Mouse (Mus musculus): ENCODE measurements around the gene Kcnip4. TPM values are rescaled to one million over a fixed set of nuclear protein-coding genes. Genes with fewer than 3 reads are reported as not detected.

Gene Kcnip4
- total RNA-seq, 1 experiment, result 0.09 TPM

DNA sequence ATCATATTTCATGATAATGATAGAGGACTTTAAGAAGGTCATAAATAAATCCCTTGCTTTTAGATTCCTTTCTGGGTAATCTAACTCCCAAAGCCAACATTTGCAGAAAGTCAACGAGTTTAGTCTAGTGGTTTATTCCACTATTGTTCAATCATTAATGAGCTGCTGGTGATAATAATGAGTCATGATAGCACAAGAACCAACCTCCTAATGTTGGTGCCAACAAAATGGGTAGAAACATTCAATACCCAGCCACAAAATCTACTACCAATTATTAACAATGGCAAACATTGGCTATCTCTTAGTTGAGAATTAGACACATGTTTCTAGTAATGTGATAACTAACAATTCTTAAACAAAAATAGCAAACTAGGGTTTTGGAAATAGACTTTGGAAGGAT, 180.1 kb downstream of the Kcnip4 start:
- Histone ChIP-seq H3K9me3 (ENCODE audit: control insufficient read depth, insufficient read depth, low read depth, low read length) (no peaks in the 10 kb centered on the region), H3K9ac (ENCODE audit: insufficient read depth, low read depth, low read length, poor library complexity, severe bottlenecking) (no peak overlapping the region), H3K36me3 (ENCODE audit: control insufficient read depth, insufficient read depth, low read length, poor library complexity, severe bottlenecking) (no peaks in the 10 kb centered on the region), H3K27ac (ENCODE audit: insufficient read depth, low read depth, low read length, poor library complexity, severe bottlenecking) (no peak overlapping the region), H3K4me3 (ENCODE audit: insufficient read depth in 1 of 2, low read depth in 1 of 2, low read length in 2 of 2, poor library complexity in 1 of 2, severe bottlenecking in 1 of 2) (no peak overlapping the region), H3K4me1 (ENCODE audit: control insufficient read depth in 2 of 2, insufficient read depth in 2 of 2, low read length in 2 of 2, poor library complexity in 1 of 2) (no peaks in the 10 kb centered on the region)
- no peak for DNase-seq (ENCODE audit: low read depth, low spot score)
- TF ChIP-seq MAFK (IDR thresholded peaks at IDR 0.05; ENCODE audit: insufficient read depth, low read depth, low read length), result no peak
- TF ChIP-seq CHD2 (IDR thresholded peaks at IDR 0.05; ENCODE audit: low read depth, low read length), result no peak
- no peak for TF ChIP-seq HCFC1 (IDR thresholded peaks at IDR 0.05; ENCODE audit: borderline replicate concordance, insufficient read depth, low read length)
- TF ChIP-seq ZC3H11A (IDR thresholded peaks at IDR 0.05; ENCODE audit: borderline replicate concordance, low read depth, low read length), result no peak
- TF ChIP-seq ZNF384 (IDR thresholded peaks at IDR 0.05; ENCODE audit: low read depth, low read length), result no peak
- in situ Hi-C loops (cut with MboI; ENCODE audit: low sequenced_read_pairs in 2 of 2, unreplicated experiment in 2 of 2), result no loop called here

DNA sequence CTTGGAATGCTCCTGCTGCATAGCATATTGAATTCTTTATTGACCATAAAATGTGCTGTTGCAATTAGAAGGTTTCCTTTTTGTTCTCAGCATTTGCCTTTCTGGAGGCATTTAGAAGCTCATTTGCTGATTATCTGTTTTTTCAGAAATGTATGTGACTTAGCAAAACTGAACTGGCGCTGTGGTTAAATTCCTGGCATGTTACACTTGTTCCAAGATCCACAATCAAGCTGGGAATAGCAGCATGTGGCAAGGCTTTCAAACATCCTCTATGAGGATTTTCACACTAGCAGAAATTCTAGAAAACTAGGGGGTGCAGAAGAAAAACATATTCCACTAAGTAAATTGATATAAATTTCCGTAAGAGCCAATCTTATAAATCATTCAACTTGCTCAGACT, 187.5 kb downstream of the Kcnip4 start:
- no peak overlapping the region for H3K9ac ChIP-seq (ENCODE audit: insufficient read depth, low read depth, low read length, poor library complexity, severe bottlenecking)
- no peaks in the 10 kb centered on the region for H3K9me3 ChIP-seq (ENCODE audit: control insufficient read depth, insufficient read depth, low read depth, low read length)
- DNase-seq (ENCODE audit: low read depth, low spot score), result no peak
- in situ Hi-C loops (cut with MboI; ENCODE audit: low sequenced_read_pairs in 2 of 2, unreplicated experiment in 2 of 2), result no loop called here
- H3K4me1 ChIP-seq (ENCODE audit: control insufficient read depth in 2 of 2, insufficient read depth in 2 of 2, low read length in 2 of 2, poor library complexity in 1 of 2), result no peaks in the 10 kb centered on the region
- H3K4me3 ChIP-seq (ENCODE audit: insufficient read depth in 1 of 2, low read depth in 1 of 2, low read length in 2 of 2, poor library complexity in 1 of 2, severe bottlenecking in 1 of 2), result no peak overlapping the region
- no peaks in the 10 kb centered on the region for H3K36me3 ChIP-seq (ENCODE audit: control insufficient read depth, insufficient read depth, low read length, poor library complexity, severe bottlenecking)
- H3K27ac ChIP-seq (ENCODE audit: insufficient read depth, low read depth, low read length, poor library complexity, severe bottlenecking), result no peak overlapping the region
- TF ChIP-seq CHD2 (IDR thresholded peaks at IDR 0.05; ENCODE audit: low read depth, low read length) (no peak), ZC3H11A (IDR thresholded peaks at IDR 0.05; ENCODE audit: borderline replicate concordance, low read depth, low read length) (no peak), ZNF384 (IDR thresholded peaks at IDR 0.05; ENCODE audit: low read depth, low read length) (no peak), HCFC1 (IDR thresholded peaks at IDR 0.05; ENCODE audit: borderline replicate concordance, insufficient read depth, low read length) (no peak), MAFK (IDR thresholded peaks at IDR 0.05; ENCODE audit: insufficient read depth, low read depth, low read length) (no peak)

DNA sequence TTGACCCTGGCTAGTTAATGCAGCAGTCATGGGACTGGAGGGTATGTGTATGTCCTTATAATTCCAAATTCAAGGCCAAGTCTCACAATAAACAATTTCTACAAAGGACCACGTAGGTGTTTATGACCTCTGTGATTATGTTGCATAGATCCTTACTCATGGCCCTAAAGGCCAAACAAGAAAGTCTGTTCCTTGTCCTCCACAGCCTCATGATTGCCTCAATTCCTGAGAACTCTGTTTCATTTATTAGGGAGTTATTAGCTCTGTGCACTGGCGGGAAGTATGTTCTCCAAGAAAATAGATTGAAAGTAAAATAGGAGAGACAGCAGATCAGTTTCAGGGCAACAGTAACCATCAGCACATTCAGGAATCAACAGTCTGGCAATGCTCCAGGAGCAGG, 191.6 kb downstream of the Kcnip4 start:
- no peak overlapping the region for H3K4me3 ChIP-seq (ENCODE audit: insufficient read depth in 1 of 2, low read depth in 1 of 2, low read length in 2 of 2, poor library complexity in 1 of 2, severe bottlenecking in 1 of 2)

DNA sequence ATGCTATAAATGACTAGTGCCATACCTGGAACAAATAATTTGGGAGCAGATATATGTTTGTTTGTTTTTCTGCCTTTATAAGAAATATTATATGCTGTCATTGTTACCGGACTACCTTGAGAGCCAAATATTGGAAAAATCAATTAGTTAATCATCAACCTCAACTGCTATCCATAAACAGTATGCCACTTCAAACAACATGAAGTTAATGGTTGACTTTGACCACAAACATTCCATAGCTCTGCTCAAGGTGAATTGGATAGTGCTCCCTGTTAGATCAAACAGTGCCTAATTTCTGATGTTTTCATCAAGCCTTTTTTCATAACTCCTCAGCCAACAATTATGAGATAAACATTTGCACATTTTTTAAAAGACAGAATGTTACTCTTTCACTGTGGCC, 195.7 kb downstream of the Kcnip4 start:
- TF ChIP-seq HCFC1 (IDR thresholded peaks at IDR 0.05; ENCODE audit: borderline replicate concordance, insufficient read depth, low read length) (no peak), CHD2 (IDR thresholded peaks at IDR 0.05; ENCODE audit: low read depth, low read length) (no peak), MAFK (IDR thresholded peaks at IDR 0.05; ENCODE audit: insufficient read depth, low read depth, low read length) (no peak), ZNF384 (IDR thresholded peaks at IDR 0.05; ENCODE audit: low read depth, low read length) (no peak), ZC3H11A (IDR thresholded peaks at IDR 0.05; ENCODE audit: borderline replicate concordance, low read depth, low read length) (no peak)
- DNase-seq (ENCODE audit: low read depth, low spot score), result no peak
- Histone ChIP-seq H3K4me3 (ENCODE audit: insufficient read depth in 1 of 2, low read depth in 1 of 2, low read length in 2 of 2, poor library complexity in 1 of 2, severe bottlenecking in 1 of 2) (no peak overlapping the region), H3K9ac (ENCODE audit: insufficient read depth, low read depth, low read length, poor library complexity, severe bottlenecking) (no peak overlapping the region), H3K4me1 (ENCODE audit: control insufficient read depth in 2 of 2, insufficient read depth in 2 of 2, low read length in 2 of 2, poor library complexity in 1 of 2) (no peaks in the 10 kb centered on the region), H3K9me3 (ENCODE audit: control insufficient read depth, insufficient read depth, low read depth, low read length) (no peaks in the 10 kb centered on the region), H3K27ac (ENCODE audit: insufficient read depth, low read depth, low read length, poor library complexity, severe bottlenecking) (no peak overlapping the region), H3K36me3 (ENCODE audit: control insufficient read depth, insufficient read depth, low read length, poor library complexity, severe bottlenecking) (no peaks in the 10 kb centered on the region)
- in situ Hi-C loops (cut with MboI; ENCODE audit: low sequenced_read_pairs in 2 of 2, unreplicated experiment in 2 of 2), result no loop called here

More for the DNA sequence above, 191.6 kb downstream of the Kcnip4 start:
- no peaks in the 10 kb centered on the region for H3K36me3 ChIP-seq (ENCODE audit: control insufficient read depth, insufficient read depth, low read length, poor library complexity, severe bottlenecking)
- no peaks in the 10 kb centered on the region for H3K4me1 ChIP-seq (ENCODE audit: control insufficient read depth in 2 of 2, insufficient read depth in 2 of 2, low read length in 2 of 2, poor library complexity in 1 of 2)
- in situ Hi-C loops (cut with MboI; ENCODE audit: low sequenced_read_pairs in 2 of 2, unreplicated experiment in 2 of 2), result no loop called here
- no peaks in the 10 kb centered on the region for H3K9me3 ChIP-seq (ENCODE audit: control insufficient read depth, insufficient read depth, low read depth, low read length)
- no peak for DNase-seq (ENCODE audit: low read depth, low spot score)
- no peak overlapping the region for H3K27ac ChIP-seq (ENCODE audit: insufficient read depth, low read depth, low read length, poor library complexity, severe bottlenecking)
- no peak overlapping the region for H3K9ac ChIP-seq (ENCODE audit: insufficient read depth, low read depth, low read length, poor library complexity, severe bottlenecking)
- TF ChIP-seq CHD2 (IDR thresholded peaks at IDR 0.05; ENCODE audit: low read depth, low read length) (no peak), ZNF384 (IDR thresholded peaks at IDR 0.05; ENCODE audit: low read depth, low read length) (no peak), MAFK (IDR thresholded peaks at IDR 0.05; ENCODE audit: insufficient read depth, low read depth, low read length) (no peak), ZC3H11A (IDR thresholded peaks at IDR 0.05; ENCODE audit: borderline replicate concordance, low read depth, low read length) (no peak), HCFC1 (IDR thresholded peaks at IDR 0.05; ENCODE audit: borderline replicate concordance, insufficient read depth, low read length) (no peak)

DNA sequence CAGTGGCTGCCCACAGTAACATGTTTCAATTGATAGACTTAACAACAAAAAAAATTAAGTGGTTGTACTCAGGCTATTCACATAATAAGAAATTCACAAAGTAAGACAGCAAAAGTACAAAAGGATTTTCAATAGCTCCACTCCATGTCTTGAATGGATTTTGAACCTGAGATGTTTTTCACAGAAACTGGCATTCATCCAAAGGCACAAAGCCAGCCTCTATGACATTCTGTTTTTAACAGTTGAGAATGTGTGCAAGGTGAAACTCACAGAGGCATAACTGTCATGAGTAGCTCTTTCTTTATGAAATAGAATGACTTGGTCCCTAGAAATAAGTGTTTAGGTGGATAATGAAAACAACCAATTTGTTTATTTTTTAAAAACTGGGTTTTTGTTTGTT, 206.0 kb downstream of the Kcnip4 start:
- Histone ChIP-seq H3K4me3 (ENCODE audit: insufficient read depth in 1 of 2, low read depth in 1 of 2, low read length in 2 of 2, poor library complexity in 1 of 2, severe bottlenecking in 1 of 2) (no peak overlapping the region), H3K4me1 (ENCODE audit: control insufficient read depth in 2 of 2, insufficient read depth in 2 of 2, low read length in 2 of 2, poor library complexity in 1 of 2) (no peaks in the 10 kb centered on the region), H3K36me3 (ENCODE audit: control insufficient read depth, insufficient read depth, low read length, poor library complexity, severe bottlenecking) (no peaks in the 10 kb centered on the region), H3K27ac (ENCODE audit: insufficient read depth, low read depth, low read length, poor library complexity, severe bottlenecking) (no peak overlapping the region), H3K9me3 (ENCODE audit: control insufficient read depth, insufficient read depth, low read depth, low read length) (no peaks in the 10 kb centered on the region), H3K9ac (ENCODE audit: insufficient read depth, low read depth, low read length, poor library complexity, severe bottlenecking) (no peak overlapping the region)
- DNase-seq (ENCODE audit: low read depth, low spot score), result no peak
- TF ChIP-seq ZC3H11A (IDR thresholded peaks at IDR 0.05; ENCODE audit: borderline replicate concordance, low read depth, low read length) (no peak), CHD2 (IDR thresholded peaks at IDR 0.05; ENCODE audit: low read depth, low read length) (no peak), ZNF384 (IDR thresholded peaks at IDR 0.05; ENCODE audit: low read depth, low read length) (no peak), MAFK (IDR thresholded peaks at IDR 0.05; ENCODE audit: insufficient read depth, low read depth, low read length) (no peak), HCFC1 (IDR thresholded peaks at IDR 0.05; ENCODE audit: borderline replicate concordance, insufficient read depth, low read length) (no peak)
- in situ Hi-C loops (cut with MboI; ENCODE audit: low sequenced_read_pairs in 2 of 2, unreplicated experiment in 2 of 2), result no loop called here

All from ES-E14 (cell line).